Mouse (Mus musculus) lung, postnatal 14 days (tissue): ENCODE results near the gene Tnfrsf22.
"Not testable (repeated sequence)": the region's sequence is repeated elsewhere in the genome, so short reads cannot be mapped to it uniquely, and the experiment has no call there.

Experiments used
- DNase-seq: peaks from one replicate; pipeline ENCODE4 v3.0.0; 2021

Tnfrsf22 gene

DNA sequence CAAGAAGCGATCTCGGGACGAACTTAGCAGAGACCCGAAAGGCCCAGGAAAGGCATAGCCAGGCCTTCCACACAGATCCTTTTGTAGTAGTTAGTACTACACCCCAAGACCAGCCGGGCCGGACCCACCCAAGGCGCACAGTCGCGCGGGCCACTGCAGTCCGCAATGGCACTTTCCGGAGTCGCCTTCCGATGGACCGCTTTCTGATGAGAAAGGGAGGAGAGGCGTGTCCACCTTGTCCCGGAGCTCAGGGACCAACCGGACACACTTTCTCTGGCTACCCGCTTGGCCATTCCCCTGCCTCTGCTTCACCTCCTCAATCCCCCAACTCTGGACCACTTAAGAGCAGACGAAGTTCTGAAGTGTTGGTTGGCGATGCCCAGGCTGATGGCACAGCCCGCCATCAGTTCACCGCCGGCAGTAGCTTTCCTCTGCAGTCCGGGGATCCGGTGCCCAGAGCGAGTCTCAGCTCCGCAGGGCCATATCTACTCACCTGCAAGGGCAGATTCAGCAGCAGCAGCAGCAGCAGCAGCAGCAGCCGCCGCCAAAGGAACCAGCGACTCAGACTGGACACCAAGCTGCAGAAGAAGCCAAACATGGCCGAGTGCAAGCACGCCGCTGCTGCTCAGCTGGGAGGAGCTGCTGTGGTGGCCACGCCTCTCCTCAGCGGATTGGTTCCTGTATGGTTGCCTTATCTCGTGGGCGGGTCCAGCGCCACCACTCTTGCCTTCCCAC is at the start of gene Tnfrsf22:
Gene Tnfrsf22, minus strand, starts transcription at position 628 of the 735 bp plus-strand sequence.
- peak; percentile 81 for DNase-seq

DNA sequence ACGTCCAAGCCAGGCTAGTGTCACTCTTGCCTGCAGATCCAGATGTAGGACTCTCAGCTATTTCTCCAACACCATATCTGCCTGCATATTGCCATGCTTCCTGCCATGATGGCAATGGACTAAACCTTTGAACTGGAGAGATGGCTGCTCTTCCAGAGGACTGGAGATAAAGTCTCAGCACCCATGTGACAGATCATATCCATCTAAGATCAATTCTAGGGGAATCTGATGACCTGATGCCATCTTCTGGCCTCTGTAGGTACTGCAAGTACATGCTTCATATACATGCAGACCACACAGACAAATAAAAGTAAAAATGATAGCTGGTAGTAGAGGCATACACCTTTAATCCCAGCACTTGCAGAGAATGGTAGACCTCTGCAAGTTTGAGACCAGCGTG is 46.7 kb upstream of the Tnfrsf22 start:
- DNase-seq: peak; percentile 67

DNA sequence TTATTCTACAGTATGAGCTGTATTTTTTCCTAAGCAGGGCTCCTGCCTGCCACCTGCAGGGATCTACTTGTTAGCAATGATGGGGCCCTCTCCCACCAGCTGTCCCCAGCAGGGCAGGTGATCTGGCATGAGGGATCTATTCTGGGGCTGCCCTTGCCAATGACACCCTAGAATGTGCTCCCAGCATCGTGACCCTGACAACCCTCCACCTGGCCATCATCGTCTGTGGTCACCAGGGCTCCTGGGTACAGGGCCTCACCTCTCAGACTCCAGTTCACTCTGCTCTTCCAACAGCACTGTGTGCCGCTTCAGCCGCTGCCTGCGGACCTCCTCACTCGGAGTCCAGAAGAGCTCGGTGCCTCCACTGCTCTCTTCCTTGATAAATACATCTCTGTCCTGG is 45.1 kb upstream of the Tnfrsf22 start:
- no peak for DNase-seq

DNA sequence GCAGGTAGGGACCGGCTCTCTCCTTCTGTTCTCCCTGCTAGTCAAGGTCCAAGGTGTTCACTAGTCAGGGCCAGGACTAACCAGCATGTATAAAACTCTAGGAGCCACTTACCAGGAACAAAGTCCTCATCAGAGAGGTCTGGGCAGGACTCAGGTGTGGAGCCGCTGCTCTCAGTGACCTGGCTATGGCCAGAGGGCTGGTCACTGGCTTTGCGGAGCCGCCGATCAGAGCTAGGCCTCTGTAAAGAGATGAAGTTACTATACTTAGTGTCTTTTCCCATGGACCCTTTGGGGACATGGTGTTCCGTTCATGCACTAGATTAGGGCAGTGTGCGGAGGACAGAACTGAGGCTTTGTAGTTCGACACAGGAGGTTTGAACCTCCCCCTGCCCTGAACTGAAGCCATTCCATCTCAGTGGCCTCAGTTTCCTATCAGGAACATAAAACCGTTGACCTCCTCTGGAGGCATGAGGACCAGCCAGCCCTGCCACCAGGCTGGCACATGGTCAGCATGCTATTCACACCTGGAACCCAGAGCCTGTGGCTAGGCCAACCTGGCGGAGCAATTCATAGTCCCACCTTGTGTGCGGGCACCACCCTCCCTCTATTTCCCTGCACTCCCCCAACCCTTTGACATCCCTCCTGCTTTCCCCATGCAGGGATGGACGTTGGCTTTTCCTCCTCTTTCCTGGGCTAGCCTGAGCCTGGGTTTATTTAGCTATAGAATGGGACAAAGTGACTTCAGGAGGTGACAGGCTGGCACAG is 43.5 kb upstream of the Tnfrsf22 start:
- DNase-seq: no peak

DNA sequence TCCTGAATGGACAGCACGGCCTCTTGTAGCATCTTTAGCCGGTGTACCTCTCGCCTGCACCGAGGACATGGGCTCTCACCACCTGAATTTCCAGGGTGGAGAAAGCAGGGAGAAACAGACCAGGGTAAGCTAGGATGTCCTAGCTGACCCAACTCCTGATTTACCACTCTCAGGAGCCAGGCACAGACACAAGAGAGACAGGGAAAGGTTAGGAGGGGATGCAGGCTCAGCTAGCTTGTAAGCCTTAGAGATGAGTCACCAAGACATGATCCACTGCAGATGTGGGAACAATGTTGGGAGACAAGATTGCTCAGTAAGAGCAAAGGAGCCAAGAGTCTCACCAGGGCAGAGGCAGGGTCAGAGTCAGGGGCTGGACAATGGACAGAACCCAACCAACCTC is 42.4 kb upstream of the Tnfrsf22 start:
- DNase-seq: no peak

DNA sequence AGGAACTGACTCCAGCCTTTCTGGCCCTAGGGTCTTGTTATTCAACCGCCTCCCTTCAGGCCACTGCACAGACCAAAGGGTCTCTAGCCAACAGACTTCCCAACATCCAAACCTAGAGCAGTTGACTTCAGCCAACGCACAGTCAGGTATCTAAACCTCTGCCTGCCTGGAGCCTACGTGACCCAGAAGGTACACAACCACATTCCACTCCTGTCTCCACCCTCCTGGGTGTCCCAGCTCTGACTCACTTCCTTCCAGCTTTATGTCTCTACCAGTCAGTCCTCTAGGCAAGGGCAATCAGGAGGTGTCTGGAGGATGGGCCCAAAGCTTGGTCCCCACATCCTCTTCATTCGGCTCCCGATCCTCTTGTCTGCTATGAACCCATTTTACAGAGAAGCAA is 41.7 kb upstream of the Tnfrsf22 start:
- DNase-seq: no peak

DNA sequence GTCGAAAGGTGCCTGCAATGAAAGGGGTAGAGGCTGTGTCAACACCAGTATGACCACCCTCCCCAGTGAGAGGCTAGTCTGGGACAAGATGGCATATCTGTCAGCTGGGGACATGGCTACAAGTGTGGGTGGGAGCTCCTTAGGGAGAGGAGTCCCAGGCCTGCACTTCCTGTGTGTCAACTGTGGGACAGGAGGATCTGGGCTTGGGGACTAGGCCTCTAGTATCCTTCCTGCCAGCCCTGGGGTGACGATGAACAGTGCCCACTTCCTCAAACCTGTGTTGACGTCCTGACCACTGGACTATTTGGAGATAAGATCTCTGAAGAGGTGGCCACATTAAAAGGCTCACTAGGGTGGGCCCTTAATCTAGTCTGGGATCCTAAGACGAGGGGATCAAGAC is 40.5 kb upstream of the Tnfrsf22 start:
- DNase-seq: no peak

DNA sequence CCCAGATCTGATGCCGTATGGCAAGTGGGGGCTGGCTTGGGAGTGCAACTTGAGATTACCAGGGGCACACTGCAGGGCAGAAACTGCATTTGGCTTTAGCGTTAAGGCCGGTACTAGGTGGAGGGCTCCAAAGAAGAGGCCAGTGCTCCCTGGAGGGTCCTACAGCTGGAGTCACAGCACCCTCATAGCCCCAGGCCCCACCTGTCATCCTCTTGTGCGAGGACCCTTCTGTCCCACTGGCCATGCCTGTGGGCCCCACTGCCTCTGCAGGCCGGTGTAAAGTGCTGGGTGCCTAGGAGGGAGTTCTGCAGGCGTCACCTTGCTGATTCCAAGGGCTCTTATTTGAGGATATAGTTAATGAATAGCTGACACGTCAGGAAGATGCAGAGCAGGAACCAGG is 40.0 kb upstream of the Tnfrsf22 start:
- DNase-seq: no peak

DNA sequence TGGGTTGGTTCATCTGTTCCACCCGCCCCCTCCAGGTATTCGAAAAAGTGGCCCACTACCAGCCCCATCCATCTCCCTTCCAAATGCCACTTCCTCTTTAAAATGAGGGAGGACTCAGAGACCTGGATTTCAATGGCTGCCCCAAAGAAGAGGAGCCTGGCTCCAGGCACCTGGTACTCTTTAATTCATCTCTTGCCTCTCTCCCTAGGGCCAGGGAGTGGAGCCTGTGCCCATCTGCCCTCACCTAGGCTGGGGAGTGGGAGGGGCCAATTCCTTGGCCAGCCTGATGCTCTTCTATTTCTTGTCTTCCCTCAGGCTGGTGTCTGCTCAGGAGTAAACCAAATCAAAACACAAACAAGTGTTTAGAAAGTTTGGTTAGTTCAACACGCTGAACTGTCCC is 37.2 kb upstream of the Tnfrsf22 start:
- not testable (repeated sequence) for DNase-seq

DNA sequence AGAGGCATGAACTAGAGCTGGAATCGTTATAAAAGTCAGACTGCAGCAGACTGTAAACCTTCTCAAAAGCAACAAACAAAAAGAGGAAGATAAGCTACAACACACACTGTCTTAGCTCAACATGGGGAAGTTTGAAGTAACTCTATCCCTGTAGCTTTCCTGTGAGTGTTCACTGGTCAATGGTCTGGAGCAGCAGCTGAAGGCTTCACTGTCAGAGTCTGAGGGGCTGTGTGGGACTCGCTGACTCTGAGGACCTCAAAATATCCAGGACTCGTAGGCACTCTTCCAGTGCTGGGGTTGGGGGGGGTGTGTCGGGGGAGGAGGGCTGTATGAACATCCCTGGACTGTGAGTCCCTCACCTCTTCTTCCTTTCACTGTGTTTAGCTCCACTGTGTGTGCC is 36.7 kb upstream of the Tnfrsf22 start:
- not testable (repeated sequence) for DNase-seq

DNA sequence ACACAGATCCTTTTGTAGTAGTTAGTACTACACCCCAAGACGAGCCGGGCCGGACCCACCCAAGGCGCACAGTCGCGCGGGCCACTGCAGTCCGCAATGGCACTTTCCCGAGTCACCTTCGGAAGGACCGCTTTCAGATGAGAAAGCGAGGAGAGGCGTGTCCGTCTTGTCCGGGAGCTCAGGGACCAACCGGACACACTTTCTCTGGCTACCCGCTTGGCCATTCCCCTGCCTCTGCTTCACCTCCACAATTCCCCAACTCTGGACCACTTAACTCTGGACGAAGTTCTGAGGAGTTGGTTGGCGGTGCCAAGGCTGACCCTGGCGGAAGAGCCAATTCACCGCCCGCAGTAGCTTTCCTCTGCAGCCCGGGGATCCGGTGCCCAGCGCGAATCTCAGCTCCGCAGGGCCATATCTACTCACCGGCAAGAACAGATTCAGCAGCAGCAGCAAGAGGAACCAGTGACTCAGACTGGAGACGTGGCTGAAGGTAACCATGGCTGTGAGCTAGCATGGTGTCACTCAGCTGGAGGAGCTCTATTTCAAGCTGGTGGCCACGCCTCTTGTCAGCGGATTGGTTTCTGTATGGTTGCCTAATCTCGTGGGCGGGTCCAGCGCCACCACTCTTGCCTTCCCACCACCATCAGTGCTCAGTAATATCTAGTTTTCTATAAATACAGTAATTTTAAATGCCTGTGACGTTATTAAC is 36.1 kb upstream of the Tnfrsf22 start, which contains the start of gene Tnfrsf23:
Gene Tnfrsf23, minus strand, starts transcription at position 514 of the 709 bp plus-strand sequence.
- DNase-seq: peak; percentile 77

DNA sequence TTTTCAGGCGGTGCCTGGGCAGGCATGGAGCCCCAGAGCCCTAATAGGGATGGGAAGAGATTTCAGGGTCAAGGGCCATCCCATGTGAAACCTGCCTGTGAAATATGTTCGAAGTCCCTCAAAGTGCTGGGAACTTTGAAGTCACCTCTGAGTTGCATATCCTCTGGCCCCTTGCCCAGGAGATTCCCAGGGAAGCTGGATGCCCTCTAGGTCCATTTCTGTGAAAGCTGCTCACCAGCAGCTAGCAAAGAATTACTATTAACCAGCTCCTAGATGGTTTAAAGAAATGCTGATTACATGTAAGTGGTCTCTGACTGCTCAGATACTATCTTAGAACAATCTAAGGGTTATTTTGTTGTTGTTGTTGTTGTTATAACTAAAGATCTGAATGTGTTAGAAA is 35.1 kb upstream of the Tnfrsf22 start:
- not testable (repeated sequence) for DNase-seq

DNA sequence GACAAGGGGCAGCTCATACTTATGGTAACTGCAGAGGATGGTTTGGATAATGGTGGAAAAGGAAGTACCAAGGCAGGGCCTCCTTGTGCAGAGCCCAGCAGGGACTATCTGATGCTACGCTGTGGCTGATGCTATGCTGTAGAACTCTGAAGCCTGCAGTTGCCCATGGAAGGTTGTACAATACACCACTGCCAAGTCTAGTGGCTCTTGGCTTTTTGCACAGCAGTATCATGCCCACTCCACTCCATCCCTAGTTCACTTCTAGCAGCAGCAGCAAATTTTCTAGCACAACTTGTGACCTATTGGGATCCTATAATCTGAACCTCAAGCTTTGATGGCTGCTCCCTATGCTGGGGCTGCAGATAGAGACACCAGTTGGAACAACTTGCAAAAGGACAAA is 32.1 kb upstream of the Tnfrsf22 start:
- no peak for DNase-seq

DNA sequence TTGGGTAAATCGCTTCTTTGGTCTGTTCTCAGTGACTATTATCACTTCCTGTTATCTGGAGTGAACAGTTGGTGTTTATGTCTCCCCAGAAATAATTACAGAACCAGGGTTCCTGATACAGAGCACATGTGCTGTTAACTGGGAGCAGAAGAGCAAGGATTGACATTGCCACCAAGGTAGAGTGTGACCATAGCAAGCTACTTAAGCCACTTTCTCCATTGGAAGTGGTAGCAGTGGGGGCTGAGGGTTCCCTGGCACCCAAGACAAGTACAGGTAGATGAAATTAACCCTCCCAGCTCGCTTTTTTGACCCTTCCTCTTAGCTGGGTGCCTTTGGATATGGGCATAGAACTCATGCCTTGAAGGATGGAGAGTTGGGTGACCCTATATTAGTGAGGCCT is 31.4 kb upstream of the Tnfrsf22 start:
- DNase-seq: not testable (repeated sequence)

DNA sequence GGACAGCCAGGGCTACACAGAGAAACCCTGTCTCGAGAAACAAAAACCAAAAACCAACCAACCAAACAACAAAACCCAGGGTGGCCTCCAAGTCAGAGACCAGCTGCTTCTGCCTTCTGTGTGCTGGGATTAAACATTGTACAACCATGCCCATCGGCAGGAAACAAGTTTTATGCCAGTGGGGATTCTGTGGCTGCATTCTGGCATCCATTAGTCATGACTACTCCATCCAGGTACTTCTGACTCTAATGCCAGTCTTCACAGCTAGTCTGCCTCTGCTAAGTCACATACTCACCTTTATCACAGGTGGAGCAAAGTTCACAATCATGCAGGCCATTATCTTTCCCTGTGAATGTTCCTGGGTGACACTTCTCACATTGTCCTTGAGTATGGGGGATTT is 30.2 kb upstream of the Tnfrsf22 start:
- not testable (repeated sequence) for DNase-seq

DNA sequence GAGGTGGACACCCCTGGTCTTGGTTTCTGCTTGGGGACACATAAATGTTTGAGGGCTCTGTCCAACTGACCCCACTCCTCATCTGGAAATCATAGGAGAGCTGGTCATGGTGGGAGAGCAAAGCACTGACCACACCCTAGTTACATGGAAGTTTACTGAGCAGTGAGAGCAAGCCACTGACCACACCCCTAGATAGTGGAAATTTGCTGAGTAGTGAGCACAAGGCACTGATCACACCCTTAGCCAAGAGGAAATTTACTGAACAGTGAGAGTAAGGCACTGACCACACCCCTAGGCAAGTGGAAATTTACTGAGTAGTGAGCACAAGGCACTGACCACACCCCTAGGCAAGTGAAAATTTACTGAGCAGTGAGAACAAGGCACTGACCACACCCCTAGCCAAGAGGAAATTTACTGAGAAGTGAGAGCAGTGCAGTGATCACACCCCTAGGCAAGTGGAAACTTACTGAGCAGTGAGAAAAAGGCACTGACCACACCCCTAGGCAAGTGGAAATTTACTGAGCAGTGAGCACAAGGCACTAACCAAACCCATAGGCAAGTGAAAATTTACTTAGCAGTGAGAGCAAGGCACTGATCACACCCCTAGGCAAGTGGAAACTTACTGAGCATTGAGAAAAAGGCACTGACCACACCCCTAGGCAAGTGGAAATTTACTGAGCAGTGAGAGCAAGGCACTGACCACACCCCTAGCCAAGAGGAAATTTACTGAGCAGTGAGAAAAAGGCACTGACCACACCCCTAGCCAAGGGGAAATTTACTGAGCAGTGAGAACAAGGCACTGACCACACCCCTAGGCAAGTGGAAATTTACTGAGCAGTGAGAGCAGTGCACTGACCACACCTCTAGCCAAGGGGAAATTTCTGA is 17.2 kb upstream of the Tnfrsf22 start:
- DNase-seq: no peak

DNA sequence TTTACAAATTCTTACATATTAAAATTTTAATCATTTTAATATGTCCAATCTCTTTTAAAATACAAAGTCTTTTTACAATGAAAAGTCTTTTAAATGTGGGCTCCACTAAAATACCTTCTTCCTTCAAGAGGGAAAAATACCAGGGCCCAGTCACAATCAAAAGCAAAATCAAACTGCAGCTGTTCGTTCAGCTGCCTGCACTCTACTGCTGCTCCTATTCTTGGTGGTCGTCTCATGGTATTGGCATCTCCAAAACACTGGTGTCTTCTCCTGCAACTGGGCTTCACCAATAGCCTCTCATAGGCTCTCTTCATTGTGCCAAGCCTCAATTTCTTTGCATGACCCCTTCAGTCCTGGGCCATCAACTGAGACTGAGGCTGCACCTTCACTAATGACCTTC is 14.0 kb upstream of the Tnfrsf22 start:
- no peak for DNase-seq

DNA sequence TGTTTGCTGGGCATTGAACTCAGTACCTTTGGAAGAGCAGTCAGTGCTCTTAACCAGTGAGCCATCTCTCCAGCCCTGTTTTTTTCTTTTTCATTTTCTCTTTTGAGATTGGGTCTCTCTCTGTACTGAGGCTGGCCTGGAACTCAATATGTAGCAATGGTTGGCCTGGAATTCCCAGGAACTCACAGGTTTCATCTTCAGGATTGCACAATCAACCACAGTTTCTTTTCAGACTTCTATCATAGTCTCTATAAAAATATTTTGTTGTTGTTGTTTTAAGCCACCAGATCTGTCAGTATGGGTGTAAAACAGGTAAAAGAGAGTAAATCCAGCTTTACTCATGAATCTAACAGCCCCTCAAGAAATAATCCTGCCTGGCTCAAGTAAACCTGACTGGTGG is 11.3 kb upstream of the Tnfrsf22 start:
- no peak for DNase-seq

DNA sequence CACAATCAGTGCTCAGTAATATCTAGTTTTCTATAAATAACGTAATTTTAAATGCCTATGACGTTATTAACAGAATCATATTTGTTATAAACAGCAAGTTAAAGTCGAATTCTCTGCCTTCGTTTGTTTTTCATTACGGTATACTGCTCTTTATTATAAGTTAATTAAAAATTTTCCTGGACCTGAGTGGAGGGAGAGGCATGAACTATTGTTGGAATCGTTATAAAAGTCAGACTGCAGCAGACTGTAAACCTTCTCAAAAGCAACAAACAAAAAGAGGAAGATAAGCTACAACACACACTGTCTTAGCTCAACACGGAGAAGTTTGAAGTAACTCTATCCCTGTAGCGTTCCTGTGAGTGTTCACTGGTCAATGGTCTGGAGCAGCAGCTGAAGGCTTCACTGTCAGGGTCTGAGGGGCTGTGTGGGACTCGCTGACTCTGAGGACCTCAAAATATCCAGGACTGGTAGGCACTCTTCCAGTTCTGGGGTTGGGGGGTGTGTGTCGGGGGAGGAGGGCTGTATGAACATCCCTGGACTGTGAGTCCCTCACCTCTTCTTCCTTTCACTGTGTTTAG is 397 bp upstream of the Tnfrsf22 start:
- DNase-seq: not testable (repeated sequence)

DNA sequence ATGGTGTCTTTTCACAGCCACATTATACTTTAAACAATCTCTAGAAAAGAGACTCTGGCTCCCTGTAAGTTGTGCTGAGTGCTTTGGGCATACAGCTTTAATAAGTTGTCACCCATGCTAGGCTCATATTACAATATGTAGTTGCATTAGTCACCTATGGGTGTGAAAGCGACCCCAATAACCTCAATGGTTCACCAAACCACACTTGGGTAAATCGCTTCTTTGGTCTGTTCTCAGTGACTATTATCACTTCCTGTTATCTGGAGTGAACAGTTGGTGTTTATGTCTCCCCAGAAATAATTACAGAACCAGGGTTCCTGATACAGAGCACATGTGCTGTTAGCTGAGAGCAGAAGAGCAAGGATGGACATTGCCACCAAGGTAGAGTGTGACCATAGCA is 5.5 kb downstream of the Tnfrsf22 start:
- not testable (repeated sequence) for DNase-seq

DNA sequence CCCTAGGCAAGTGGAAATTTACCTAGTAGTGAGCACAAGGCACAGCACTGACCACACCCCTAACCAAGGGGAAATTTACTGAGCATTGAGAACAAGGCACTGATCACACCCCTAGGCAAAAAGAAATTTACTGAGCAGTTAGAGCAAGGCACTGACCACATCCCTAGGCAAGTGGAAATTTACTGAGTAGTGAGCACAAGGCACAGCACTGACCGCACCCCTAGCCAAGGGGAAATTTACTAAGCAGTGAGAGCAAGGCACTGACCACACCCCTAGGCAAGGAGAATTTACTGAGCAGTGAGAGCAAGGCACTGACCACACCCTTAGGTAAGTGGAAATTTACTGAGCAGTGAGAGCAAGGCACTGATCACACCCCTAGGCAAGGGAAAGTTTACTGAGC is 12.8 kb downstream of the Tnfrsf22 start:
- no peak for DNase-seq

DNA sequence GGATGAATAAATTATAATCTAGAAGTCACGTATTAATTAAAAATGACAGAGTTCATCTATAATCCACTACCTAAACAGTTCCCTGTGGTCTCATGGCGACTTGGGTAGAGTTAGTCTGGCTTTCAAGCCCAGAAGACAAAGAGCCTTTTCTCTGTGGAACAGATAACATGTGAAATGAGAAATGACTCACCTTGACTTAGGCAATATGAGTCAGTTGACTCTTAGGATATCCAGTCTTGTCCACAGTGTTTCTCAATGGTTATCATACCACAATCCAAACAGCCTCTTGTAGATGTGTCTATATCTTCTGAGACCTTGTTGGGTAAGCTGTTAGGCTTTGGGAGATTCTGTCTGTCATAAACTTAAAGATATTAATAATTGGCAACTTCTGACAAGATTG is 18.0 kb downstream of the Tnfrsf22 start:
- no peak for DNase-seq
